Mouse (Mus musculus) liver (tissue): Measurements from ENCODE around the gene Arid3c.
"Not testable (repeated sequence)": the region's sequence is repeated elsewhere in the genome, so short reads cannot be mapped to it uniquely, and the experiment has no call there.

Experiments used
- DNase-seq: peaks from one replicate; pipeline ENCODE4 v3.0.0-alpha.2; 2020; ENCODE audit warnings: mixed read lengths

Arid3c gene

DNA sequence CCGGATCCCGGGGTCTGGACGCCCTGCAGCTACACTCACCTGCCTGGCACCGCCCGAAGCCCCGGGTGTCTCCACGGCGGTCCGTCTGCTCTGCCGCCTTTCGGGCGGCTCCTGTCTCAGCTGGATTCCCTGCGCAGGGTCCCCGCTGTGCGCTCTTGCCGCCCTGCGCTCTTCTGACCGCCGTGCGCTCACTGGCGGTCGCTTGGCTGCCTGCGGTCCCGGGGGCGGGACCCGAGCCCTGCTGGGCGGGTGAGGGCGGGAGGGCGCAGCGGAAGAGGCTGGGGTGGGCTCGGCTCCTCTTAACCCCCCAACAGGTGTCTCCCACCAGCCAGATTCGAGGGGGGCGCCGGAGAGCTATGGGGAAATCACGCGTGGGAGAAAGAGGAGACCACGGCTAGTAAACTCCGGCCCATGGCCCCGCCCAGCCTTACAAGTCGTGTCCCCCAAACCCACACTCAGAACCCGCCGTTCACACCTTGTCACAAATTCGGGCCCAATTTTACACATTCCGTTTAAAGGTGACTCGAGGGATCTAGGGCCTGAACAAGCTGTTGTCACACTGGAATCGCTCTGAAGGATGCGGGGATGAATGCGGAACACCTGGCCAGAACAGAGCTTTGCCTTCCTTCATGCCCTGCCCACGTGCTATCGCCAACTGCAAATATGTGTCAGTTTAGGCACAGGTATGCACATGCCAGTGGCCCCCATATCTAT, at the start of gene Arid3c:
Arid3c (minus strand) TSS at position 91 of the 714 bp plus-strand sequence.
- DNase-seq: no peak

DNA sequence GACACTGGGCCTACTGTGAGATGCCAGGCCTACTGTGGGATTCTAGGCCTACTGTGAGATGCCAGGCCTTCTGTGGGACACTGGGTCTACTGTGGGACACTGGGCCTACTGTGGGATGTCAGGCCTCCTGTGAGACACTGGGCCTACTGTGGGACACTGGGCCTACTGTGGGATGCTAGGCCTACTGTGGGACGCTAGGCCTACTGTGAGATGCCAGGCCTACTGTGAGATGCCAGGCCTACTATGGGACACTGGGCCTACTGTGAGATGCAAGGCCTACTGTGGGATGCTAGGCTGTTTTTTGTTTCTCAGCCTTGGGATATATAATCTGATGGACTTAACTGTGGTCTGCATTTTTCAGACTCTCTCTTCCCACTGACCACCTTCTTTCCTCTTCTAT, 44.9 kb upstream of the Arid3c start:
- DNase-seq: not testable (repeated sequence)

DNA sequence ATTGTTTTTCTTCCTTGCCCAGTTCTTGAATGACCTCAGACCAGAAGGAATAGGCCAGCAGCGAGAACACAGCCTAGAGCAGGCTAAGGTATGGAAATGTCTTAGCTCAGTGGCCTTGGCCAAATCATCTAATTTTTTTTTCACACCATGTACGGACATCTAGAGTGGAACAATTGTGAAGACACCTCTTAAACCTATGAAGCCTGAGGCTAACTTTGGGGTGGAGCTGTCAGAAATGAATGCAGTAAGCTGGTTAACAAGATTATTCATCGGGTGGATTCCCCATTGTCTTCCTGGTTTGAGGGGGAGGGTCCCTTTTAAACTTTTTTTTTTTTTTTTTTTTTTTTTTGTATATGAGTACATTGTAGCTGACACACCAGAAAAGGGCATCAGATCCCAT, 43.6 kb upstream of the Arid3c start:
- DNase-seq: not testable (repeated sequence)

DNA sequence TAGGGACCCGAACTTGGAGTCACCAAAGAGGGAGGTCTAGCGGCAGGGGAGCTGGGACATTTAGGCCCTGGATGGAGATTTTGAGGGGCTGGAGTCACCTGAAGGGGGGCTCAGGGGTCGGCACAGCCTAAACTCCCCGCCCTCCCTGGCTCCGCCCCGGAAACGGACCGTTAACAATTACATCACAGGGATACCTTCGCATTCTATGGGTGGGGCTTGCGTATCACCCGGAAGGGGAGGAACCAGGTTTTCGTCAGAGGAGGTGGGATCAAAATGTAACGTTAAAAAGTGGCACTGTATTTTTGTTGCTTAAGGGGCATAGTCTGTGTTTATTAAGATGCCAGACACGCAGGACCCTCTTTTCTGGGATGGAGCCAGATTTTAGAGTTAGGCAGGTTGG, 43.1 kb upstream of the Arid3c start, which contains the start of gene Ccl27a:
Ccl27a (minus strand) TSS at position 246 of the 400 bp plus-strand sequence.
- DNase-seq: peak; percentile 84

DNA sequence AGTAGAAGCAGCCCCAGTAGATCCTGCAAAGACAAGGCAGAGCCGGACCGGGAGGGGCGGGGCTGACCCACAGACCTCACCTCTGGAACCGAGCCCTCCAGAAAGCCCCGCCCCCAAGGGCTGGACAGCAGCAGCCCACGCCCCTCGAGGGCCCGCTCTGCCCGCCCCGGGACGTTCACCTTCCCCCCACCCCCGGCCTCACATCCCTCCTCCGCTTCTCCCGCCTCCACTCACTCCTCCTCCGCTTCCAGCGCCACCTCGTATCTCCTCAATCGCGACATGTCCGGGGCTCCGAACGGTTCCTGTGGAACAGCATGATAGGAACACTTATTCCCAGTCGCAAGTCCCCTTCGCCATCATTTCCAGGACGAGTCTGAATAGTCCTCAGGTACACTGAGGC, 42.6 kb upstream of the Arid3c start:
- DNase-seq: peak; percentile 77

DNA sequence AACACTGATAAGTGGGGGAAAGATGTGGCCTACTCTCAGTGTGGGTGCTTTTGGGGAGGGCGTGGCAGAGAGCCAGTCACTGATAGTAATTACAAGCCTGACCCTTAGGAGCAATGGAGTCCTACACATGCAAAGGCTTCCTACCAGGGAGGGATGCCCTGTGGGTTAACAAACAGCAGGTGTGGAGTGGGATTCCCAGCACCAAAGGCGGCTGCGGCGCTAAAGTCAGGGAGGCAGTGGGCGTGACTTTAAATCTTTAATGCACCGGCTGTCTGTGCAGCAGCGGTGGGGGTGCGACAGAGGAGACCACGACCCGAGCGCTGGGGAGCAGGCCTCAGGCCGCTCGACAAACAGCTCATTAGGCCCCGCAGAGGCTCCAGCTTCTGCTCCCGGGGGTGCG, 42.0 kb upstream of the Arid3c start:
- DNase-seq: not testable (repeated sequence)

DNA sequence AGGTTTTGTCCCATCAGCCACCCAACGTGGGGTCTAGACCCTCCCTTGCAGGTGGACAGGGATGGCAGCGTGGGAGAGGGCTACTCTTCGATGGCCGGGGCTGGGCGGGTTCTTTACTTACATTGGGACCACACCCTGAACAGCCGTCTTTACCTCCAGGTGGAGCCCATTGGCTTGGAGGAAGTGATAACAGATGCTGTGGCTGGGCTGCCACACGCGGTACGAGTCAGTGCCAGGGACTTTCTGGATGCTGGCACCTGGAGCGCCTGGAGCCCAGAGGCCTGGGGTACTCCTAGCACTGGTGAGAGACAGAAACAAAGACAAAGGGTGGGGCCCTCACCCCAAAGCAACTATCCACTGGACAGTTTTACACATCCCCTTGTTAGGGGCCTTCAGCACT, 36.4 kb upstream of the Arid3c start:
- DNase-seq: not testable (repeated sequence)

DNA sequence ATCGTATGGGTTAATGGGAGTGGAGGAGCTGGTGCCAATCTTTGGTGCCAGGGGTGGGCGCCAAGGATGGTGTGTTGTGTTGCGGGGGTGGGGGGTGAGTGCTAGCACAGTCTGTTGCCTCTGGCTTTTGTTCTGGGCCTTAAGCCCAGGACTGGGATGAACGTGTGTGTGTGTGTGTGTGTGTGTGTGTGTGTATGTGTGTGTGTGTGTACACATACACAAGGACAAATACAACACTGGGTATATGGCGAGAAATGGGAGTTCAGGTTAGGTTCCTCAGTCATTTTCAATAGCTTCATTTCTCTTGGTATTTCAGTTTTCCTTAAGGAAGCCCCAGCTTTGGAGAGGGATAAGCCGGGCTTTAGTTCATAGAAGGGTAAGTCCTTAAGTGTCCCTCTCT, 32.2 kb upstream of the Arid3c start:
- not testable (repeated sequence) for DNase-seq

DNA sequence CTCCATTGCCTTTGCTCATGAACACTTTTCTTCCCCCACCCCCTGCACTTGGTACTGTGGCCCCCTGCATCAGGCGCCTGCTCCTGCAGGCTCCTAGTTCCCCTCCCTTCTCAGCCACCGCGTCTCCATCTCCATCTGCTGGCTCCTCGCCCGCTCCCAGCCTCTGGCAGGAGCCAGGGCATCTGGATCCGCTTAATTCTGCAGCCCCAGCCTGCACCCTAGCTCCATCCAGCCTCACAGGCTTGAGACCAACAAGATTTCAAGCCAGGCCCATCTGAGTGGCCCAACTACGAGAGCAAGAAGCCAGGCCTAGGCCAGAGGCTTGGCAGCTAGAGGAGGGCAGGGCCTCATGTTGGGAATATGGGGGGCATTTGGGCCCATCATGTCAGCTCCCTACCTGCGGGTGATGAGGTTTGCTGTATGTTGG, 31.8 kb upstream of the Arid3c start:
- peak; percentile 24 for DNase-seq

DNA sequence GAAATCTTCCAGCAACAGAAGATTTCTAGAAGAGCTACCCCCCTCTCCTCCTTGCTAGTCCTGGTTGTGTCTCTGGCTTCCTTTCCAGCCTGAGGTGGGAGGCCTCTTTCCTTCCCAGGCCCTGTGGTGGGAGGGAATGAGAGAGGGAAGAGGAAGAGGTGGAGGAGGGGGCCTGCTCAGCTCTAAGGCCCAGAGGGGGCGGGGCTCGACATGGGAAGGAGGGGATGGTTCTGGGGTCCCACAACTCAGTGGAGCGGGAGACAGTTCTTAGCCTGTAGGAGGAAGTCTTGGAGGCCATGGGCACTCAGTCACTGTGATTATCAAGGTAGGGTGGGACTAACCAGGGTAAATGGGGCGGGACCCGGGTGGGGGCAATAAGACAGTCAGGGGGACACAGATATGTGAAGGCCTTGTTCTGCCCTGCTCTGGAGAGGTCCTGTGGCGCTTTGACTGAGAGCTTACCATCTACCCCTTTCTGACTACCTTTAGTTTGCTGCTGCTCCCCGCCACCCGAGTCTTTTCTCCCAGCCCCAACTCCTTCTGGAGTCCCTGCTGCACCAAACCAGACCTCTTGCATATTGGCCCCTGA, 31.3 kb upstream of the Arid3c start:
- peak; percentile 62 for DNase-seq

DNA sequence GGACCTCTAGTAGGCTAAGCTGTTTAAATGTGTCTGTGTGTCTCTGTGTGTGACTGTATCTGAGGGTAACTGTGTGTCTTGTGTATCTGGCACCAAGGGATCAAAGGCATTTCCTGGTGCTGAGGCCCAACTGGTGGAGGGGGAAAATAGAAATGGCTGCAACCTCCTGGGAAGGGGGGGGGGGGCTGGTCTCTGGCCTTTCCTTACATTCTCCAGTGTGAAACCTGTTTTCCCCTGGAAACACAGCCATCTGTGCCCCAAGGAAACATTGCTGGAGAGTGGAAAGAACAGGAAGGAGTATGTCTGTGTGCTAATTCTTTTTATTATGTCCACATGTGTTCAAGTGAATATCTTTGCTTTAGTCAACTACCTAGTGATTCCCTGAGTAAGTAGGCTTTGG, 30.7 kb upstream of the Arid3c start:
- DNase-seq: no peak

DNA sequence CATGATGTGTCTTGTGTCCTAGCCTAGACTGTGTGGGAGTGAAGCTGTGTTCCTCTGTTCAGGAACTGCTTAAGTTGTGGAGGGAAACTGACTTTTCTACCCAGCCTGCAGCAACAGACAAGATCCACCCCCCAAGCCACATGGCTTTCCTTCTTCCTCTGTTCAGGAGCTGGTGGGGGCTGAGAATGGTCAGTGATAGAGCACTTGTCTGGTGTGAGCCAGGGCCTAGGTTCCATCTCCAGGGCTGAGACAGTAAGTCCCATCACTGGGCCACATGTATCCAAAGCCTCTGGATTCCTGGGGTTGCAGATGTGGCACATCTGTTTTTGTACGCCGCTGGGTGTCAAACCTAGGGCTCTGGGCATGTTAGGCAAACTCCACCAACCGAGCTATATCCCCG, 30.0 kb upstream of the Arid3c start:
- DNase-seq: no peak

DNA sequence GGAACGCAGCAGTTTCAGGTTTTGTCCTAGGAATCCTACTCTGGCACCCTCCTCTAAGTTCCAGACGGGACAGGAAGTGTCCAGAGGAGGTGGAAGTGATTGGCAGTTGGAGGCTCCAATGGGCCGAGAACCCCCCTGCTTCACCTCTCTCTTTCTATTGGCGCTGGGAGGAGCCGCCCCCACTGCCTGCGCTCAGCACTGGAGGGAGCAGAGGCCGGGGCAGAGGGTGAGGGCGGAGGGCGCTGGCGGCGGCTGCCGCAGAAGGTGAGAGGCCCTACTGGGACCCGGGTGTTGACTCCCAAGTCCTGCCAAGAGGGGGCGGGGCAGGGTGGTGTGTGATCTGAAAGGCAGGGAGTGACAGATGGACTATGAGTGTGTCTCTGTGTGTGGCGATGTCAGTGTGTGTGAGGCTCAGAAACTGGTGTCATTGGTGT, 29.4 kb upstream of the Arid3c start:
- peak; percentile 92 for DNase-seq

DNA sequence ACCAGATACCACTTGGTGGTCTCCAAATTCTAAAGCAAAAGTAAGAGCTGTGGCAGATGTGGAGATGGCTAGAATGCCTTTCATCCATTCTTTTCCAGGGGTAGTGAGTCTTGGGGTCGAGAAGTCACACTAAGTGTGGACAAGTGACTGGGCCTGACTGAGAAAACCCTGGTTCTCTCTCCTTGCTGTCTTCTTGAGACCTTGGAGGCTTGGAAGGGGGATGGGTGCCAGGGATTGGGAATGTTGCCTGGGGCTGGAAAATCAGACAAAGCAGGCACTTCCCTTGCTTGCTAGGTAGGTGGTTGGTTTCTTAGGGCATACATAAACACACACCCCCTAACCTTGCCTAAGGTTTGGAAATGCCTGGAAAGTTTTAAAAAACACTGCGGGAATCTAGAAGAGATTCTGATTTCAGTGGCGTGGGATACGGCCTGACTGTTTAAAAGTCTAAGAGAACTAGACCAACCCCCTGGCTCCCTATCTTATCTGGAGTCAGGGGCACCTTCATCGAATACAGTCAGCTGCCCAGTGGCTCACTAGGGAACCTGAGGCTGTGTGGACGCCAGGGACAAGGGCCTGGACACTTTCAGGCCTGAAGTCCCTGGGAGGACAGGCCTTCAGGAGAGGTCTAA, 28.8 kb upstream of the Arid3c start:
- no peak for DNase-seq

DNA sequence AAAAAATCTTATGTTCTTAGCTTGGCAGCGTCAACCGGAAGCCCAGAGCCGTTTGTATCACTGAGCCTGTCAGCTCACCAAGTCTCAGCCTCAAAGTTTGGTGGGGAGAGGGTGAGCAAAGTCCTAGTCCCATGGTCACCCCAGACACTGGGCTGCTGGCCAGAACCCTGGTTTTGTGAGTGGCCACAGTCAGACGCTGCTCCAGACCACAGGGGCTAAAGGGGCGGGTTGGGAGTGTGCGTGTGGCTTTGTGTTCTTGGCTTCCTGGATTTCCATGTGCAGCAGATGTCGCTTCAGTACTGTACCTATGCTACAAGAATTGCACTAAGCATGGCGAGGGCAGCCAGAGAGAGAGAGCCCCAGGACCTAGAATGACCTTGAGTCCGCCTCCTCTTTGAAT, 28.3 kb upstream of the Arid3c start:
- DNase-seq: no peak

DNA sequence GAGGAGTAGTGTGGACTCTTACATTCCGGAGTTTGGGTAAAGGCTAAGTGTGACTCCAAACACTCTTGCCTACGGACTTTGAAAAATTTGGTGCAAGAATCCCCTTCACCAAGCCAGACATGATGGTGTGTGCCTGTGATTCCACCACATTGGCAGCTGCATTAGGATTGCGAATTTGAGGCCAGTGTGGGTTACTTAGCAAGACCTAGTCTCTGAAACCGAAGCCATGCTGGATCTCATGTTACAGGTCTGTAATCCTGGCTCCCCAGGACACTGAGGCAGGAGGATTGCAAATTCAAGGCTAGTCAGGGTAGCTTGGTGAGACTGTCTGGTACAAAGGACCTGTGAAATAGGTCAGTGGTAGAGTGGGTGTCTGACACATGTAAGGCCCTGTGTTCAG, 27.8 kb upstream of the Arid3c start:
- DNase-seq: no peak

DNA sequence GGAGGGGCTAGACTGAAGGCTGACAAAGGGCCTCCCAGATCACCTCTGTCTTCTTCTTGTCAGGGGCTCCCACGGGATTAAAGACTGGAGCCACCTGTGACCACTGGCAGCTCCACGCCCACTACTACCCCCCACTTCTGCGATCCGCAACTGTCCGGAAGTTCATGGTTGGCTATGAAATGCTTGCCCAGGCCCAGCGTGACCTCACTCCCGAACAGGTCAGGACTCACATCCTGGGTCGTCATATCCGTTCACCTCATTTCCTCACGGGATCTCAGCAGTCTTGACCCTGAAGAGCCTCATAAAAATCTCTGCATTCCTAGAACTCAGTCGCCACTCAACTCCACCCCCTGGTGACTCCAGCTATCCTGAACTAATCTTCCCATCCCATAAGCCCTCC, 27.1 kb upstream of the Arid3c start:
- DNase-seq: no peak

DNA sequence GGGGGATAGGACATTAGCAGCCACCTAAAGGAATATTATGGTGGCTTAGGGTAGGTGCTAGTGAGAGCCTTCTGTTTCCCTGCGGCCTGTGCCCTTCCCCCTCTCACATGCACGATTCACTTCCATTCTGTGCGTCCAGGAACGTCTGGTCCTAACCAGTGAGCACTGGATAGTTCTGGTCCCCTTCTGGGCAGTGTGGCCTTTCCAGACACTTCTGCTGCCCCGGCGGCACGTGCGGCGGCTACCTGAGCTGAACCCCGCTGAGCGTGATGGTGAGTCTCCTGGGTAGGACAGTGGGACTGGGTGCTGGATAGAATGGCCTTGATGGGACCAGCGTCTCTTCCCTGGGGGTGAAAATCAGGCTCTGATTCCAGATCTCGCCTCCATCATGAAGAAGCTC, 26.4 kb upstream of the Arid3c start:
- DNase-seq: no peak

DNA sequence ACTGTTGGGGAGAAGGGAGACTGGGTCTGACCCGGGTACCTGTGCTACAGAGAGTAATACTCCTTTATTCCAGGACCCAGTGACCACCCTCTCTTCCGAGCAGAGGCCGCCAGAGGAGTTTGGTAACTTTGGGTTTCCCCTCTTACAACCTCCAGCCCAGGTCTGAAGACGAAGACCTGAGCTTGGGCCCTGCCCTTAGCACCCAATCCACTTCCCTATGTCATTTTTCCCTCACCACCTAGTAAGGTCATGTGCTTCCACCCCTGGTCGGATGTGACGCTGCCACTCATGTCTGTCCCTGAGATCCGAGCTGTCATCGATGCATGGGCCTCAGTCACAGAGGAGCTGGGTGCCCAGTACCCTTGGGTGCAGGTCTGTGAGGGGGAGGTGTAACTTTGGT, 25.5 kb upstream of the Arid3c start:
- DNase-seq: no peak

DNA sequence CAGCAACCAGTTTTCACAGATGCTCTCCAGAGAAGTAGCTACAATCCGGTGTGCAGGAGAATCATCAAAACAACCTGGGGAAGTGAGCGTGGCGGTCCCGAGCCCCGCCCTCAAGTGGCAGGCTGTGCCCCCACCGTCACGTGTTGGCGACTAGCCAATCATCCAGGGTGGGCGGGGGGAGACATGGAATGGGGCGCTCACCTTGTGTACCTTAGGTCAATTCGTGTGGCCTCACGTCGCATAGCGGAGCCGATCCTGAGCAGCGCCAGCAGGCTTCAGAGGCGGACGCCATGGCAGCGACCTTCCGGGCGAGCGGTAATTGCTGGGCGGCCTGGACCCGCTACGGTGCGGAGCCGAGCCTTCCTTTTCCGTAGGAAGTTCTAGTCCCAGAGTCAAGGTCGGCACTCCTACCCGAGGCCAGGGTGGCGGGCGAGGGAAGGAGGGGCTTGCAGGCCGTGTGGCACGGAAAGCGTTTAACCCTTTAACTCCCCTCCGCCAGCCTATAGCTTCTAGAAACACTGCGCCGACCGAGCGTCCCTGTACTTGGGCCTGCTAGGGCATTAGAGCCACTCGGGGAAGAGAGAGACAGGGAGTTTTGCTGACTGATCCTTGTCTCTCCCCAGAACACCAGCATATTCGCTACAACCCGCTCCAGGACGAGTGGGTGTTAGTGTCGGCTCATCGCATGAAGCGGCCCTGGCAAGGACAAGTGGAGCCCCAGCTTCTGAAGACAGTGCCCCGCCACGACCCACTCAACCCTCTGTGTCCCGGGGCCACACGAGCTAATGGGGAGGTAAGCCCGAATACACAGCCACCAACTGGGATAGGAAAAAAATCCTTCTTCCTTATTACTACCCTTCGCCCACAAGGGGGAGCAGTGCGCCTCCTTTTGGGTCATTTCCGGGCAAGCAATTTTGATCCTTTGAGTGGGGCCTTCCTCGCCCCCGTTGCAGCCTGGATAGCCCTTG, 24.7 kb upstream of the Arid3c start, which contains the start of gene Sigmar1:
Sigmar1 (minus strand) TSS at position 820 of the 968 bp plus-strand sequence.
- DNase-seq: peak; percentile 91

DNA sequence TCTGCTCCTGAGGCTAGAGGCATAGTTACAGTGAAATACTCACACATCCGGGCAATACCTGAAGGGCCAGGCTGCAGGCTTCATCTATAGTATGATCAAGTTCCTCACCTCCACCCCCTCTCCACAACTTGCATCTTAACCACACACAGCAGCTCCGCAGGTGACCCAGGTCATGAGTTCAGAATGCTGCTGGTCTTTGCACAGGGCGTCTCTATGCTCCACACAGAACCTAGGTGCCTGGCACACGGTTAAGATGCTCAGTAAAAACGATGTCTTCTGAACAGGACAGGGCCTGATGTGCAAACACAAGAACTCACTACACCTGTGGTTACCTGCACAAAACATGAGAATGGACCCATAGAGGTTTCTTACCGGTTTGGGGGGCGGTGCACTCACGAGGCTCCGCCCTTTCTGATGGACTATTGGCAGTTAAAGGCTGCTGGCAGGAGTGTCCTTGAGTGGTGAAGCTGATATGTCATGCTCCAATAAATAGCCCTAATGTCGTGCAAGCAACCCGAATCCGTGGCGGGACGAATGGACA, 23.9 kb upstream of the Arid3c start, which contains the start of gene Galt:
Galt (plus strand) TSS at position 432 of the 541 bp plus-strand sequence.
- peak; percentile 74 for DNase-seq

DNA sequence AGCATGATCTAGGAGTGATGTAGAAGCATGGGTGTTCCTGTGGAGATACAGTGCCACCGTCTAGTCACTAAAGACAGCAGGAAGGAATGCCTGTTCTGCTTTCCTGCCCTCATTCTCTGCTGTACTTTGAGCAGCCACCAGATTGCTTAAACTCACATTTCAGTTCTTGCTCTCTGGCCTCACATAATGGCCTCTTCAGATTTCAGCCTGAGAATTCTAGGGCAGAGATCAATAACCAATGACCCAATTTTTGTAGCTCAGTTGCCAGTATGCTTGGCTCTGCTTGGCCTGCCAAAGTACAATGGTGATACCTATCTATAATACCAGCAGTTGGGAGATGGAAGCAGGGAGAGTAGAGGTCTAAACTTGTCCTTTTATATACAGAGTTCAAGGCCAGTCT, 14.1 kb upstream of the Arid3c start:
- DNase-seq: no peak
